Mouse (Mus musculus): ENCODE results near the gene Fmr1. TPM values are rescaled to one million over a fixed set of nuclear protein-coding genes. Genes with fewer than 3 reads are reported as not detected.

The Fmr1 gene
- polyA plus RNA-seq (2017; shearing (Covaris generic)): 10 to 100 TPM; 52.2 to 63.4 TPM

GRCm38 (mm10) chrX:68678333-68678740 lies at the start of gene Fmr1:
Gene Fmr1, plus strand, starts transcription at chrX:68678541.

DNA sequence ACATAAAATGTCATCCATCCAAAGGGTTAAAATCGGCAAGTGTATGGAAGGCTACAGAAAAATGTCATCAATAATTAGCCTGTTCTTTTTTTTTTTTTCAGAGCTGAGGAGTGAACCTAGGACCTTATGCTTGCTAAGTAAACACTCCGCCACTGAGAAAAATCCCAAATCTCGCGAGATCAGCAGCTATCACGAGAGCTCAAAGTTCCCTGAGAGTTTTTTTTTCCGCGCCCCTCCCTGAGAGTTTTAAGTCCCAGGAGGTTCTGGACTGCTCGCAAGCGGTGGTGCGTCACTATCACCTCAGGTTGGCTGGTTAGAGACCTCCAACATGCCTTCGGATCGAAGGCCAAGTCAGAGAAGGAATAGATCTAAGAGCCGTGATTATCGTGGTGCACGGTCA lies 83.3 kb downstream of the Fmr1 start, which contains the start of gene Fmr1nb:
TSS of gene Fmr1nb (plus strand) at position 234 of the 400 bp plus-strand sequence.

Other genes with a start within 250 kb of the Fmr1 start
- under 1 TPM; 0.32 to 0.41 TPM for gene Fmr1nb, start 83.3 kb downstream of the Fmr1 start, polyA plus RNA-seq (2017; shearing (Covaris generic))
- under 1 TPM; 0.53 to 0.61 TPM for gene Gm14698, start 142.6 kb downstream of the Fmr1 start, polyA plus RNA-seq (2017; shearing (Covaris generic))
- gene Gm6812, start 214.5 kb downstream of the Fmr1 start, polyA plus RNA-seq (2017; shearing (Covaris generic)): not detected